Mouse (Mus musculus): ENCODE measurements around the gene Ephx1. TPM values are rescaled to one million over a fixed set of nuclear protein-coding genes. Genes with fewer than 3 reads are reported as not detected.

Gene Ephx1
- polyA plus RNA-seq (2015; fragmentation: Illumina TruSeq; extraction: RNeasy Lipid Tissue Mini Kit (QIAGEN cat#74804); ENCODE audit: insufficient read depth, low read depth, low replicate concordance): 29.9 TPM

GRCm38 (mm10) chr1:181020756-181021487 lies at the start of gene Ephx1:
Gene Ephx1, minus strand, starts transcription at chr1:181020904.

GRCm38 (mm10) chr1:181050937-181051336 lies 30.2 kb upstream of the Ephx1 start, which contains the start of gene 9130409I23Rik:
Gene 9130409I23Rik, plus strand, starts transcription at chr1:181051237.

GRCm38 (mm10) chr1:180942166-180943031 lies 78.3 kb downstream of the Ephx1 start, which contains the start of gene Tmem63a:
Gene Tmem63a, plus strand, starts transcription at chr1:180942344.

GRCm38 (mm10) chr1:180934467-180935419 lies 86.0 kb downstream of the Ephx1 start, which contains the start of gene Lefty1:
Gene Lefty1, plus strand, starts transcription at chr1:180935022.

Other genes with a start within 250 kb of the Ephx1 start
- 105 TPM for gene H3f3a, start 207.0 kb downstream of the Ephx1 start, polyA plus RNA-seq (2015; fragmentation: Illumina TruSeq; extraction: RNeasy Lipid Tissue Mini Kit (QIAGEN cat#74804); ENCODE audit: insufficient read depth, low read depth, low replicate concordance)
- gene Sde2, start 169.8 kb downstream of the Ephx1 start, polyA plus RNA-seq (2015; fragmentation: Illumina TruSeq; extraction: RNeasy Lipid Tissue Mini Kit (QIAGEN cat#74804); ENCODE audit: insufficient read depth, low read depth, low replicate concordance): 2.9 TPM
- not detected for gene Lefty2, start 127.8 kb downstream of the Ephx1 start, polyA plus RNA-seq (2015; fragmentation: Illumina TruSeq; extraction: RNeasy Lipid Tissue Mini Kit (QIAGEN cat#74804); ENCODE audit: insufficient read depth, low read depth, low replicate concordance)
- gene Pycr2, start 116.6 kb downstream of the Ephx1 start, polyA plus RNA-seq (2015; fragmentation: Illumina TruSeq; extraction: RNeasy Lipid Tissue Mini Kit (QIAGEN cat#74804); ENCODE audit: insufficient read depth, low read depth, low replicate concordance): 26.7 TPM
- 1.2 TPM for gene Lefty1, start 85.9 kb downstream of the Ephx1 start, polyA plus RNA-seq (2015; fragmentation: Illumina TruSeq; extraction: RNeasy Lipid Tissue Mini Kit (QIAGEN cat#74804); ENCODE audit: insufficient read depth, low read depth, low replicate concordance)
- gene Tmem63a, start 78.6 kb downstream of the Ephx1 start, polyA plus RNA-seq (2015; fragmentation: Illumina TruSeq; extraction: RNeasy Lipid Tissue Mini Kit (QIAGEN cat#74804); ENCODE audit: insufficient read depth, low read depth, low replicate concordance): 25.8 TPM
- gene 9130409I23Rik, start 30.3 kb upstream of the Ephx1 start, polyA plus RNA-seq (2015; fragmentation: Illumina TruSeq; extraction: RNeasy Lipid Tissue Mini Kit (QIAGEN cat#74804); ENCODE audit: insufficient read depth, low read depth, low replicate concordance): not detected
- gene Nvl, start 123.3 kb upstream of the Ephx1 start, polyA plus RNA-seq (2015; fragmentation: Illumina TruSeq; extraction: RNeasy Lipid Tissue Mini Kit (QIAGEN cat#74804); ENCODE audit: insufficient read depth, low read depth, low replicate concordance): 3.6 TPM
- 6.5 TPM for gene Cnih4, start 123.8 kb upstream of the Ephx1 start, polyA plus RNA-seq (2015; fragmentation: Illumina TruSeq; extraction: RNeasy Lipid Tissue Mini Kit (QIAGEN cat#74804); ENCODE audit: insufficient read depth, low read depth, low replicate concordance)
- gene Wdr26, start 191.1 kb upstream of the Ephx1 start, polyA plus RNA-seq (2015; fragmentation: Illumina TruSeq; extraction: RNeasy Lipid Tissue Mini Kit (QIAGEN cat#74804); ENCODE audit: insufficient read depth, low read depth, low replicate concordance): 12.3 TPM